Mouse (Mus musculus) lung, embryonic 15.5 days (tissue): ENCODE results near the gene Pacsin1. TPM values are rescaled to one million over a fixed set of nuclear protein-coding genes. Genes with fewer than 3 reads are reported as not detected.
A peak's percentile ranks its signal among the peaks of the same experiment; 100 is the strongest.
"Not testable (repeated sequence)": the region's sequence is repeated elsewhere in the genome, so short reads cannot be mapped to it uniquely, and the experiment has no call there.

Experiments used
- ATAC-seq: fragments of 200-750 bp; cut with Nextera tagmentation; 2 replicates; pipeline ENCODE4 v1.8.0; 2017; ENCODE audit warnings: moderate number of reproducible peaks, borderline replicate concordance; ENCODE audit not compliant: low FRiP score, low TSS enrichment; ENCODE audit errors: extremely low read depth
- H3K27ac ChIP-seq: fragments of 300-500 bp; sonication (generic); 2 replicates; pipeline ENCODE4 v1.5.1; 2015; ENCODE audit warnings: moderate library complexity, mild to moderate bottlenecking, inconsistent platforms
- H3K27me3 ChIP-seq: fragments of 300-500 bp; sonication (generic); 2 replicates; pipeline ENCODE4 v1.6.1; 2015; ENCODE audit warnings: inconsistent platforms
- H3K36me3 ChIP-seq: fragments of 300-500 bp; sonication (generic); 2 replicates; pipeline ENCODE4 v1.6.1; 2015; ENCODE audit warnings: inconsistent platforms
- H3K4me1 ChIP-seq: fragments of 300-500 bp; sonication (generic); 2 replicates; pipeline ENCODE4 v1.6.1; 2015; ENCODE audit warnings: inconsistent platforms
- H3K4me2 ChIP-seq: fragments of 300-500 bp; sonication (generic); 2 replicates; pipeline ENCODE4 v1.6.1; 2015; ENCODE audit warnings: inconsistent platforms, mild to moderate bottlenecking, moderate library complexity
- H3K4me3 ChIP-seq: fragments of 300-500 bp; sonication (generic); 2 replicates; pipeline ENCODE4 v1.5.1; 2015; ENCODE audit warnings: mild to moderate bottlenecking, inconsistent platforms
- H3K9ac ChIP-seq: fragments of 300-500 bp; sonication (generic); 2 replicates; pipeline ENCODE4 v1.6.1; 2015; ENCODE audit warnings: inconsistent platforms
- H3K9me3 ChIP-seq: fragments of 300-500 bp; sonication (generic); 2 replicates; pipeline ENCODE4 v1.6.1; 2016; ENCODE audit warnings: inconsistent platforms
- whole genome bisulfite sequencing: fragments of 180-500 bp; shearing (Covaris S2); methylation state at CpG from one replicate; pipeline ENCODE4 v1.1.7; 2015; 5-methylcytosine and 5-hydroxymethylcytosine counted together
- polyA plus RNA-seq: library from polyadenylated mRNA; unstranded; fragments of >200 nt; fragmentation: Nextera tagmentation; extraction: Ambion mirVana; gene quantifications from 2 replicates; pipeline ENCODE4 v1.2.1, GENCODE M21; 2015

Pacsin1 gene
- polyA plus RNA-seq, 1 experiment from 2014 or later: 0.61 TPM

- Histone ChIP-seq H3K4me2 (peak within 1 kb of the TSS; percentile 60), H3K27ac (peak within 1 kb of the TSS; percentile 94), H3K9ac (peak within 1 kb of the TSS; percentile 98), H3K4me3 (peak within 1 kb of the TSS; percentile 96), H3K4me1 (peaks cover 17% of the 10 kb centered on the region), H3K27me3 (no peaks in the 10 kb centered on the region), H3K36me3 (no peaks in the 10 kb centered on the region), H3K9me3 (no peaks in the 10 kb centered on the region)
- WGBS: 5% methylated on average over 90 of the region's 91 CpGs
- peak; percentile 94 for ATAC-seq
These were observed 31.7 kb upstream of the Pacsin1 start, which contains the start of gene Nudt3 for GRCm38 (mm10) chr17:27623360-27624326. Nudt3 (minus strand) TSS chr17:27623495.

DNA sequence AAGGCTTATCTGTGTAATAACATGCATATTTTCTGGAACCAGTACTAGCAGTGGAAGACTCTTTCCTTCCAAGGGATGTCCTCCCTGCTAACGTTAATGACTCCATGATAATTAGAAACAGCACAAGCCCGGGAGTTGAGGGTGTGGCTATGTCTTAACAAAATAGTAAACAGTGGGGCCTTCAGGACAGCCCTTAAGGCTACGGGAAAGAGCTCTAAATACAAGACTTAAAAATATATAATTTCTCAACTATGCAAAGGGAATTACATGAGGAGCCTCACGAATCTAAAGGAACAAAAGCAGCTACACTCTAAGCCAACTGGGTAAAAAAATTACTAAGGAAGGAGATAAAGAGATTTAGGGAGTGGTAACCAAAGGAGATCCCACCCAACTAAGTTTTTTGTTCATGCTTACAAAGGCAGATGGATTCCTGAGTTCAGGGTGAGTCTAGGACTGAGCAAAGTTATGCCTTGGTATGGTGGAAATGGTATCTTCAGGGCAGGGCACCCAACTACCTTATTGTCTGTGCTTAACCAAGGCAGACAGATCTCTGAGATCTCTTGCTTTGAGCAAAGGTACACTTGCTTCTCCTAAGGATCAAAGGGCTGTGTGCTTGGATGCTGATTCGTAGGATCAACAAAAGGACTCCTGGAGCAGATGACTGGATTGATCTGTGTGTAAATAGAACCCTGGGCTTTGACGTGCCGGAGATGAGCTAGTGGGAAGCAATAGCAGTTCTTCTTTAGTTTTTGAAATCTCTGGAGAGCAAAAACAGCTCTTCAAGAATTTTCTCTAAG, 29.7 kb upstream of the Pacsin1 start:
- Histone ChIP-seq H3K36me3 (peaks cover 14% of the 10 kb centered on the region), H3K4me1 (peaks cover 15% of the 10 kb centered on the region), H3K4me3 (no peak overlapping the region), H3K4me2 (no peak overlapping the region), H3K27ac (no peak overlapping the region), H3K9me3 (no peaks in the 10 kb centered on the region), H3K27me3 (no peaks in the 10 kb centered on the region), H3K9ac (no peak overlapping the region)
- 53% methylated on average over 7 of the region's 7 CpGs for WGBS
- no peak for ATAC-seq

DNA sequence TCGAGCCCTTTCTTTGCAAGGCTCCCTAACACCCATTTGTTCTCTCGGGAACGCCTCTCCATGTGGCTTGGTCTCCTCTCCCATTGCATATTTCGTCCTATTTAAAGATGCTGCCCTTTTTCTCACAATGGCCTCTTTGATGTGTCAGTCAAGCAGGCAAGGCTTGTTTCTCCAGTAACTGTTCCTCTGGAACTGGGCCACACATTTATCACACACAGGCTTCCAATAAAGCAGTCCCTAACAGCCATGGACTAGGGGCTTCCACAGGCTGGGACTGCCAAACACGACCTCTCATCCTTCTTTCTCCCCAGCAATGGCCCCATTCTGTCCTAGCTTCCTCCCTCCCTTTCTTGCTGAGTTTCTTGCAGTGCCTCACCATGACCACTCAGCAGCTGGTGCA, 28.6 kb upstream of the Pacsin1 start:
- no peaks in the 10 kb centered on the region for H3K27me3 ChIP-seq
- H3K4me2 ChIP-seq: no peak overlapping the region
- H3K36me3 ChIP-seq: peaks cover 24% of the 10 kb centered on the region
- peaks cover 6% of the 10 kb centered on the region; the same call in 1 of the 2 replicates for H3K4me1 ChIP-seq
- no peak for ATAC-seq
- H3K27ac ChIP-seq: no peak overlapping the region
- no peak overlapping the region for H3K9ac ChIP-seq
- WGBS: 18% methylated on average over 5 of the region's 5 CpGs
- H3K9me3 ChIP-seq: no peaks in the 10 kb centered on the region
- no peak overlapping the region for H3K4me3 ChIP-seq

DNA sequence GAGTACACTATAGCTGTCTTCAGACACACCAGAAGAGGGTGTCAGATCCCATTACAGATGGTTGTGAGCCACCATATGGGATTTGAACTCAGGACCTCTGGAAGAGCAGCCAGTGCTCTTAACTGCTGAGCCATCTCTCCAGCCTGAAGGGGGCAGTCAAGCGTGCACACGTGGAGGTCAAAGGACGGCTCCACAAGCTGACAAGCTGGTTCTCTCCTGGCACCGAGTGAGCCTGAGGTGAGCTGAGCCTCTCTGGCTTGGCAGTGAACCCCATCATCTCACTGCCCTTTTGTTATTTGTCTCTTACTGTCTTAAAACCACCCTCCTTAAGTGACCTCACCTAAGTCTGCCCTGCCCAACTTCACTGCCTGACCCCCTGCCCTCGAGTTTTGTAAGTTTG, 27.9 kb upstream of the Pacsin1 start:
- H3K4me2 ChIP-seq: no peak overlapping the region
- H3K36me3 ChIP-seq: peaks cover 32% of the 10 kb centered on the region
- H3K27ac ChIP-seq: no peak overlapping the region
- peaks cover 13% of the 10 kb centered on the region for H3K4me1 ChIP-seq
- H3K27me3 ChIP-seq: no peaks in the 10 kb centered on the region
- H3K9me3 ChIP-seq: no peaks in the 10 kb centered on the region
- no peak overlapping the region for H3K4me3 ChIP-seq
- WGBS: 39% methylated on average over 5 of the region's 5 CpGs
- ATAC-seq: no peak
- no peak overlapping the region for H3K9ac ChIP-seq

GRCm38 (mm10) chr17:27628376-27628775, 26.9 kb upstream of the Pacsin1 start:
- Histone ChIP-seq H3K4me2 (no peak overlapping the region), H3K4me1 (peaks cover 22% of the 10 kb centered on the region), H3K36me3 (peaks cover 41% of the 10 kb centered on the region), H3K27me3 (no peaks in the 10 kb centered on the region), H3K9me3 (no peaks in the 10 kb centered on the region), H3K27ac (no peak overlapping the region), H3K4me3 (no peak overlapping the region), H3K9ac (no peak overlapping the region)
- WGBS: 86% methylated on average over 8 of the region's 8 CpGs
- ATAC-seq: no peak

DNA sequence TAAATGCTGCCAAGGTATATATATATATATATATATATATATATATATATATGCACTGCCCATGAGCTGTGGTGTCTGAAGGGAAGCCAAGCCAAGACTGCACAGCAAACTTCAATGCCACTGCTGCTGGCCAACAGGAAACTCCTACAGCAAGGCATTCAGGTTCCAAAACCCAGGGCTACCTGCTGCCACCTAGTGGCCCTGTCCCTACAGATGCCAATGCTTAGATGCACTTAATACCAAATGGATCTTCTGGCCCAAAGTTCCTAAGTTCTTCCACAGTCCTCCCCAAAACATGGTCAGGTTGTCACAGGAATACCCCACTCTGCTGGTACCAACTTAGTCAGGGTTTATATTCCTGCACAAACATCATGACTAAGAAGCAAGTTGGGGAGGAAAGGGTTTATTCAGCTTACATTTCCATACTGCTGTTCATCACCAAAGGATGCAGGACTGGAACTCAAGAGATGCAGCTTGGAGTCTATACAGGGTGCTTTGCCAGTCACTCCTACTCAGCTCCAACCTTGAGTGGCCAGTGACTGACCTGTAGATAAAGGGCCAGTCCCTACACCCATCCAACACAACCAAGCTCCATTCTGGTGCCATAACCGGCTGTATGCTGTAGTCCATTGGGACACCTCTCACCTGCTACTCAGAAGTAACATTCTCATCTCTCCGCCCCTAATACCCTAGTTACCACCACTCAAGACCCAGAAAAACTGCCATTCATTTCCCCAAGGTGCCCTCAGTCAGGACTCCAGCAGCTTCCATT, 25.9 kb upstream of the Pacsin1 start:
- Histone ChIP-seq H3K9ac (no peak overlapping the region), H3K27ac (no peak overlapping the region), H3K36me3 (peaks cover 41% of the 10 kb centered on the region), H3K4me2 (no peak overlapping the region), H3K9me3 (no peaks in the 10 kb centered on the region), H3K4me3 (no peak overlapping the region), H3K4me1 (peaks cover 23% of the 10 kb centered on the region), H3K27me3 (no peaks in the 10 kb centered on the region)
- 67% methylated on average over 2 of the region's 2 CpGs for WGBS
- no peak for ATAC-seq

DNA sequence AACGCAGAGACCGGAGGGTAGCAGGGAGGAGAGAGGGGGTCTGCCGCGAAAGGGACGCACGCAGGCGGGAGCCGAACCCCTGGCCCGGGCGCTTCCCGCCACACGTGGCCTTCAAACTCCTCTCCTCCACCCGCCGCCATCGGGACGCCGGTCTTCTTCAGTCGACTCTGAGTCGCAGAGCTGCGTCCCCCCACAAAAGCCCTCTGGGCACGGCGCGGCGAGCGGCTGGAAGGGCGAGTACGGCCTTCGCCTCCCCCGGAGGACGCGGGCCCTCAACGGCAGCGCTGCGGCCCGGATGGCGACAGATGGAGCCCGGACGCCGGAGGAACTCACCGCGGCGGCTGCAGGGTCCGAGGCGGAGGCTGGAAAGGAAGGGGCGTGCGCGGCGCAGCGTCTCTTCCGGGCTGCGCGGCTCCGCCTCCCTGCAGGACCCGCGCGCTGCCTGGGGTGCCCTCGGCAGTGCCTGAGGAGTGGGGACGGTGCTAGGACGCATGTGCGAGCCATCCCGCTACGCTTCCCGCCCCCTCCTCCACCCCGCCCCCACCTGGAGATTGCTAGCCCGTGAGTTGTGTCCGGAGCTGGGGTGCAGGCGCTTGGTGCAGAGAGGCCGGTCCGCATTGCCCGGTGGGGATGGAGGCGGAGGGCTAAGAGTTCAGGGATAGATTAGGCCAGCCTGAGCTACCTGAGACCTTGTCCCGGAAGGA, 20.3 kb upstream of the Pacsin1 start, which contains the start of gene RPS10-NUDT3:
TSS of gene RPS10-NUDT3 (minus strand) at position 352 of the 704 bp plus-strand sequence.
- peak within 1 kb of the TSS; percentile 88 for H3K4me3 ChIP-seq
- peak; percentile 97 for ATAC-seq
- no peaks in the 10 kb centered on the region for H3K9me3 ChIP-seq
- H3K36me3 ChIP-seq: peaks cover 34% of the 10 kb centered on the region
- H3K4me2 ChIP-seq: peak within 1 kb of the TSS; percentile 64
- peak within 1 kb of the TSS; percentile 86 for H3K27ac ChIP-seq
- peaks cover 37% of the 10 kb centered on the region for H3K4me1 ChIP-seq
- 1% methylated on average over 67 of the region's 72 CpGs for WGBS
- H3K9ac ChIP-seq: peak within 1 kb of the TSS; percentile 92
- H3K27me3 ChIP-seq: no peaks in the 10 kb centered on the region

DNA sequence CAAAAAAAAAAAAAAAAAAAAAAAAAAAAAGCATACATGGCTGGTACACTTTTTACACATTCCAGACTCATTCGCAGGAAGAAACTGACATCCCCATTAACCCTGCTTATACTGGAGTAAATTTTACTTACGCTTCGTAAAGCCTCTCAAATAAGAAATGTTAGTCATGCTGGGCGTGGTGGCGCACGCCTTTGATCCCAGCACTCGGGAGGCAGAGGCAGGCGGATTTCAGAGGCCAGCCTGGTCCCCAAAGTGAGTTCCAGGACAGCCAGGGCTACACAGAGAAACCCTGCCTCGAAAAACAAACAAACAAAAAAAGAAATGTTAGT, 19.8 kb upstream of the Pacsin1 start:
- peaks cover 29% of the 10 kb centered on the region for H3K36me3 ChIP-seq
- ATAC-seq, H3K27me3 ChIP-seq, H3K9me3 ChIP-seq: not testable (repeated sequence)
- peak overlapping the region; percentile 86 for H3K27ac ChIP-seq
- 30% methylated on average over 9 of the region's 9 CpGs for WGBS
- H3K4me1 ChIP-seq: peaks cover 37% of the 10 kb centered on the region
- H3K4me2 ChIP-seq: peak overlapping the region; percentile 64
- H3K4me3 ChIP-seq: peak overlapping the region; percentile 88
- H3K9ac ChIP-seq: peak overlapping the region; percentile 13; the same call in 1 of the 2 replicates

- Histone ChIP-seq H3K27me3 (no peaks in the 10 kb centered on the region), H3K4me1 (peaks cover 37% of the 10 kb centered on the region), H3K4me3 (peak within 1 kb of the TSS; percentile 88), H3K36me3 (peaks cover 20% of the 10 kb centered on the region), H3K4me2 (peak within 1 kb of the TSS; percentile 64), H3K9ac (no peak within 1 kb of the TSS), H3K27ac (peak within 1 kb of the TSS; percentile 86), H3K9me3 (no peaks in the 10 kb centered on the region)
- WGBS: 48% methylated on average over 18 of the region's 18 CpGs
- ATAC-seq: no peak
These were observed 18.9 kb upstream of the Pacsin1 start, which contains the start of gene Rps10 for GRCm38 (mm10) chr17:27636132-27637020. Rps10 (minus strand) TSS chr17:27636669.

DNA sequence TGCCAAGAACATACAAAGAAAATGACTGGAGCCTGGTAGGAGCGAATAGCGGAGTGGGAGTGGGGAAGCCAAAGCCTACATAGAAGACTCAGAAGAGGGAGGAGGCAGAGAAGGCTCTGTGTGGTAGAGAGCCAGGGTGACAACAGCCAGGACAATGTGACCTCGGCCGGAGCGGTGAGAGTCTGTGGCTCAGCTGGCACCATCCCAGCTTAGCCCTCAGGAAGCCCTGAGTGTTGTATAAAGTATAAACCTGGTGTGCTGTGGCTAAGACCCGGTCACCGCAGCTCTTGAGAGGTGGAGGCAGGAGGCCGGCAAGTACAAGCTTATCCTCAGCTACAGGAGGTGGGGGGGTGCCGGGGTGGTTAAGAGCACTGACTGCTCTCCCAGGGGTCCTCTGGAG, 18.0 kb upstream of the Pacsin1 start:
- WGBS: 53% methylated on average over 9 of the region's 9 CpGs
- Histone ChIP-seq H3K4me3 (no peak overlapping the region), H3K9ac (no peak overlapping the region), H3K9me3 (no peaks in the 10 kb centered on the region), H3K27me3 (no peaks in the 10 kb centered on the region), H3K4me2 (no peak overlapping the region), H3K36me3 (peaks cover 11% of the 10 kb centered on the region), H3K27ac (no peak overlapping the region), H3K4me1 (peaks cover 32% of the 10 kb centered on the region)
- no peak for ATAC-seq
